Comparison of ENCODE assay signal across 8 mouse cellular contexts in the genomic region with DNA sequence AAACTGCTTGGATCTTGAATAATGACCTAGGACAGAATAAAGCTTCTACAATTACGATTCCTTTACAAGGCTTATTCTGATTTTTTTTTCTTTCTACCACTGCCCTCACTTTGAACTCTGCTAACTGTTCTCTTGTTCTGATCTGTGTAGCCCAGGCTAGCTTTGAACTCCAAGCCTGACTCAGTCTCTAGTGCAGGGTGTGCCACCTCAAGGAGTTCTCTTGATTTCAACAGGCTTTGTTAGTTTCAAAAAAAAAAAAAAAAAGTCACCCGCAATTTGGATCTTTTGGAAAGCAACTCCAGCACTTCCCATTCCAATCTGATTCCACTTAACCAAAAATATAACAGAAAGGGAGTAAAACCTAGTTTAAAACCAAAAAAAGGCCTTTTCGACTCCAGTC. TPM values are rescaled to one million over a fixed set of nuclear protein-coding genes. Genes with fewer than 3 reads are reported as not detected.
DNase-seq lines count a peak whose midpoint lies in the region; ATAC-seq and TF ChIP-seq lines count a peak whose summit lies in the region.

No protein-coding gene starts in this region.

- WGBS in limb, embryonic 13.5 days, result 3% methylated on average over 3 of the region's 3 CpGs
- under 1% methylated on average over 3 of the region's 3 CpGs for WGBS in small intestine, adult 2 months

- peaks cover 28% of the 10 kb centered on the region for H3K4me1 ChIP-seq in megakaryocyte, embryonic 14.5 days
- no peaks in the 10 kb centered on the region for H3K4me1 ChIP-seq in embryonic fibroblast, embryonic 13.5 days (ENCODE audit: control insufficient read depth, insufficient read depth, low read length)
- H3K4me1 ChIP-seq in limb, embryonic 13.5 days, result peaks cover 23% of the 10 kb centered on the region
- H3K4me1 ChIP-seq in small intestine, adult 2 months (ENCODE audit: control insufficient read depth, insufficient read depth, insufficient read length, low read length), result peaks cover 4% of the 10 kb centered on the region; the same call in 1 of the 2 replicates

- H3K9me3 ChIP-seq in megakaryocyte, embryonic 14.5 days, result peaks cover 8% of the 10 kb centered on the region; the same call in 1 of the 2 replicates
- no peaks in the 10 kb centered on the region for H3K9me3 ChIP-seq in limb, embryonic 13.5 days

- intact Hi-C loops in left cerebral cortex, postnatal 4 days (cut with DNase I), result loop anchor here (10.0 kb wide), 1 partner anchor 59 kb away; the partner anchor contains the start of gene Dmc1

- peak overlapping the region; percentile 92 for H3K27ac ChIP-seq in embryonic fibroblast, embryonic 13.5 days (ENCODE audit: insufficient read depth, low read length)
- H3K27ac ChIP-seq in limb, embryonic 13.5 days, result peak overlapping the region; percentile 97
- peak overlapping the region; percentile 90 for H3K27ac ChIP-seq in small intestine, adult 2 months (ENCODE audit: insufficient read depth, low read depth, low read length)

- peaks cover 50% of the 10 kb centered on the region for H3K36me3 ChIP-seq in megakaryocyte, embryonic 14.5 days (replicated peaks; ENCODE audit: low read length)
- H3K36me3 ChIP-seq in limb, embryonic 13.5 days, result peaks cover 38% of the 10 kb centered on the region
- peaks cover 30% of the 10 kb centered on the region for H3K36me3 ChIP-seq in small intestine, adult 2 months (ENCODE audit: control insufficient read depth, insufficient read depth, low read length)

- ATAC-seq in megakaryocyte, adult 5-6 weeks (ENCODE audit: poor library complexity, severe bottlenecking), result no peak
- no peak for ATAC-seq in limb, embryonic 13.5 days (ENCODE audit: low FRiP score, low read depth)

- TF ChIP-seq POLR2A in embryonic fibroblast, embryonic 13.5 days (IDR thresholded peaks at IDR 0.05; ENCODE audit: low read depth, low read length), result no peak
- no peak for TF ChIP-seq POLR2A in small intestine, adult 2 months (IDR thresholded peaks at IDR 0.05; ENCODE audit: low read depth, low read length)

- peak overlapping the region; percentile 91 for H3K4me2 ChIP-seq in limb, embryonic 13.5 days (replicated peaks)

- DNase-seq in cerebellum, postnatal 10 days, result no peak
- no peak for DNase-seq in right cerebral cortex, postnatal 4 days
- DNase-seq in left cerebral cortex, postnatal 4 days, result no peak

- H3K27me3 ChIP-seq in megakaryocyte, embryonic 14.5 days (replicated peaks), result peaks cover 4% of the 10 kb centered on the region
- peaks cover 3% of the 10 kb centered on the region; the same call in 1 of the 2 replicates for H3K27me3 ChIP-seq in limb, embryonic 13.5 days
- no peaks in the 10 kb centered on the region for H3K27me3 ChIP-seq in small intestine, adult 2 months (ENCODE audit: control insufficient read depth, insufficient read depth, low read length)

- peak overlapping the region; percentile 98 for H3K4me3 ChIP-seq in megakaryocyte, embryonic 14.5 days (replicated peaks)
- H3K4me3 ChIP-seq in embryonic fibroblast, embryonic 13.5 days (ENCODE audit: insufficient read depth, low read length), result peak overlapping the region; percentile 95
- H3K4me3 ChIP-seq in limb, embryonic 13.5 days, result peak overlapping the region; percentile 94
- H3K4me3 ChIP-seq in small intestine, adult 2 months (ENCODE audit: low read depth, low read length), result peak overlapping the region; percentile 78

- H3K9ac ChIP-seq in limb, embryonic 13.5 days, result peak overlapping the region; percentile 97

- TF ChIP-seq CTCF in embryonic fibroblast, embryonic 13.5 days (IDR thresholded peaks at IDR 0.05; ENCODE audit: borderline replicate concordance, insufficient read depth, low read length), result no peak
- TF ChIP-seq CTCF in small intestine, adult 2 months (IDR thresholded peaks at IDR 0.05; ENCODE audit: extremely low read depth, insufficient read length, insufficient replicate concordance, low read depth, low read length), result no peak

RNA-seq across cellular contexts. Expression of gene Ddx17, which starts 1.0 kb away (rescaled TPM):
- polyA plus RNA-seq in megakaryocyte, embryonic 14.5 days (2012; ENCODE audit: insufficient read depth, low replicate concordance), result 12.7 and 14.2 TPM in 2 replicates
- 108 TPM in 2 replicates for total RNA-seq in megakaryocyte, adult 5-6 weeks (2015)
- 146 and 163 TPM in 2 replicates for total RNA-seq in megakaryocyte, adult 5-6 weeks (2017)
- 278 and 332 TPM in 2 replicates for polyA plus RNA-seq in embryonic fibroblast, embryonic 13.5 days (2011; ENCODE audit: insufficient read length, low read depth, missing spikeins)
- polyA plus RNA-seq in limb, embryonic 13.5 days (2015; fragmentation: Nextera tagmentation; extraction: Ambion mirVana), result 62.3 and 62.9 TPM in 2 replicates
- polyA plus RNA-seq in small intestine, adult 2 months (2012; rRNA removed), result 66.0 and 108 TPM in 2 replicates
- total RNA-seq in left cerebral cortex, postnatal 4 days (2021), result 100 to 1,000 TPM; 446 to 452 TPM

RNA-seq across cellular contexts. Expression of gene Kdelr3, which starts 29.3 kb away (rescaled TPM):
- polyA plus RNA-seq in megakaryocyte, embryonic 14.5 days (2012; ENCODE audit: insufficient read depth, low replicate concordance), result not detected in 2 replicates
- not detected in 2 replicates for total RNA-seq in megakaryocyte, adult 5-6 weeks (2015)
- not detected in 2 replicates for total RNA-seq in megakaryocyte, adult 5-6 weeks (2017)
- 136 and 146 TPM in 2 replicates for polyA plus RNA-seq in embryonic fibroblast, embryonic 13.5 days (2011; ENCODE audit: insufficient read length, low read depth, missing spikeins)
- 123 and 133 TPM in 2 replicates for polyA plus RNA-seq in limb, embryonic 13.5 days (2015; fragmentation: Nextera tagmentation; extraction: Ambion mirVana)
- polyA plus RNA-seq in small intestine, adult 2 months (2012; rRNA removed), result 9.0 and 10.5 TPM in 2 replicates
- total RNA-seq in left cerebral cortex, postnatal 4 days (2021), result under 1 TPM; 0.72 to 0.91 TPM

RNA-seq across cellular contexts. Expression of gene Kcnj4, which starts 40.5 kb away (rescaled TPM):
- polyA plus RNA-seq in megakaryocyte, embryonic 14.5 days (2012; ENCODE audit: insufficient read depth, low replicate concordance), result not detected in 2 replicates
- not detected in 2 replicates for total RNA-seq in megakaryocyte, adult 5-6 weeks (2015)
- total RNA-seq in megakaryocyte, adult 5-6 weeks (2017), result not detected in 2 replicates
- polyA plus RNA-seq in embryonic fibroblast, embryonic 13.5 days (2011; ENCODE audit: insufficient read length, low read depth, missing spikeins), result 0.72 and 1.4 TPM in 2 replicates
- polyA plus RNA-seq in limb, embryonic 13.5 days (2015; fragmentation: Nextera tagmentation; extraction: Ambion mirVana), result not detected in 2 replicates
- not detected in 2 replicates for polyA plus RNA-seq in small intestine, adult 2 months (2012; rRNA removed)
- total RNA-seq in left cerebral cortex, postnatal 4 days (2021), result 10 to 100 TPM; 29.9 to 39.5 TPM

RNA-seq across cellular contexts. Expression of gene Dmc1, which starts 59.4 kb away (rescaled TPM):
- polyA plus RNA-seq in megakaryocyte, embryonic 14.5 days (2012; ENCODE audit: insufficient read depth, low replicate concordance), result not detected in 2 replicates
- 3.7 and 7.0 TPM in 2 replicates for total RNA-seq in megakaryocyte, adult 5-6 weeks (2015)
- total RNA-seq in megakaryocyte, adult 5-6 weeks (2017), result 5.1 and 5.3 TPM in 2 replicates
- 0.61 and 0.65 TPM in 2 replicates for polyA plus RNA-seq in embryonic fibroblast, embryonic 13.5 days (2011; ENCODE audit: insufficient read length, low read depth, missing spikeins)
- polyA plus RNA-seq in limb, embryonic 13.5 days (2015; fragmentation: Nextera tagmentation; extraction: Ambion mirVana), result 2.7 and 3.2 TPM in 2 replicates
- 0.08 TPM in 1 of 2 replicates, not detected in the other for polyA plus RNA-seq in small intestine, adult 2 months (2012; rRNA removed)
- total RNA-seq in left cerebral cortex, postnatal 4 days (2021), result 1 to 10 TPM; 1.6 to 2.3 TPM

Comparison
In these comparisons a context has a peak if more than half of its experiments do, and no peak if none do; other contexts are left out.
1. RNA of gene Kdelr3, which starts 29.3 kb away (polyA plus RNA-seq): 136 to 146 TPM in embryonic fibroblast, embryonic 13.5 days and 123 to 133 TPM in limb, embryonic 13.5 days; 9.0 to 10.5 TPM in small intestine, adult 2 months and not detected in megakaryocyte, embryonic 14.5 days; every median in the first group is over 10 times any median in the second.
2. Peak in every context shown above with its lines, with median percentiles within 50 percentile points of each other: H3K4me3 ChIP-seq and H3K27ac ChIP-seq.